Mouse (Mus musculus) spleen, adult 2 months (tissue): ENCODE measurements around the gene Dync1i2.

Experiments used
- CTCF ChIP-seq: fragments of 200-500 bp; IDR thresholded peaks from 2 replicates; pipeline ENCODE4 v1.5.1; 2011; ENCODE audit warnings: mild to moderate bottlenecking, inconsistent platforms; ENCODE audit not compliant: insufficient read depth, insufficient read length, insufficient replicate concordance; ENCODE audit errors: extremely low read depth
- POLR2A ChIP-seq: fragments of 200-500 bp; IDR thresholded peaks from 2 replicates; pipeline ENCODE4 v1.6.1; 2011; ENCODE audit warnings: low read depth, low read length, inconsistent platforms

GRCm38 (mm10) chr2:71232976-71233375 is 21.5 kb downstream of the Dync1i2 start:
- TF ChIP-seq CTCF (no peak), POLR2A (no peak)
